Mouse (Mus musculus) liver, adult (tissue): ENCODE measurements around the gene Enah.

Source experiments
- GATA4 ChIP-seq: IDR thresholded peaks from 2 replicates; pipeline ENCODE4 v1.6.1; 2014; ENCODE audit warnings: mild to moderate bottlenecking, low read length; ENCODE audit not compliant: insufficient replicate concordance

Gene Enah

GRCm38 (mm10) chr1:181878436-181878835 is 141.4 kb downstream of the Enah start:
- no peak for TF ChIP-seq GATA4

GRCm38 (mm10) chr1:181877088-181877487 is 142.7 kb downstream of the Enah start:
- no peak for TF ChIP-seq GATA4

GRCm38 (mm10) chr1:181876656-181877055 is 143.1 kb downstream of the Enah start:
- TF ChIP-seq GATA4: no peak

- no peak for TF ChIP-seq GATA4
Measured at GRCm38 (mm10) chr1:181873086-181873920, 146.5 kb downstream of the Enah start.

GRCm38 (mm10) chr1:181872639-181873038 is 147.2 kb downstream of the Enah start:
- no peak for TF ChIP-seq GATA4

- TF ChIP-seq GATA4: no peak
Measured at GRCm38 (mm10) chr1:181866429-181867280, 153.1 kb downstream of the Enah start.

- TF ChIP-seq GATA4: no peak
Measured at GRCm38 (mm10) chr1:181865863-181866216, 153.9 kb downstream of the Enah start.

GRCm38 (mm10) chr1:181864971-181865862 is 154.6 kb downstream of the Enah start:
- no peak for TF ChIP-seq GATA4

- no peak for TF ChIP-seq GATA4
Measured at GRCm38 (mm10) chr1:181863431-181863830, 156.4 kb downstream of the Enah start.

- no peak for TF ChIP-seq GATA4
Measured at GRCm38 (mm10) chr1:181862676-181863374, 157.0 kb downstream of the Enah start.

- no peak for TF ChIP-seq GATA4
Measured at GRCm38 (mm10) chr1:181861181-181861902, 158.4 kb downstream of the Enah start.

GRCm38 (mm10) chr1:181860659-181861058 is 159.1 kb downstream of the Enah start:
- peak; percentile 29; the same call in 1 of the 2 replicates for TF ChIP-seq GATA4

- no peak for TF ChIP-seq GATA4
Measured at GRCm38 (mm10) chr1:181856329-181856728, 163.5 kb downstream of the Enah start.

GRCm38 (mm10) chr1:181854829-181855228 is 165.0 kb downstream of the Enah start:
- TF ChIP-seq GATA4: no peak

GRCm38 (mm10) chr1:181853081-181853736 is 166.6 kb downstream of the Enah start:
- no peak for TF ChIP-seq GATA4
